Mouse (Mus musculus) hindbrain, embryonic 15.5 days (tissue): ENCODE measurements around the gene 4930595D18Rik. TPM values are rescaled to one million over a fixed set of nuclear protein-coding genes. Genes with fewer than 3 reads are reported as not detected.
A peak's percentile ranks its signal among the peaks of the same experiment; 100 is the strongest.

ENCODE experiments used
- ATAC-seq: fragments of 200-750 bp; cut with Nextera tagmentation; 2 replicates; pipeline ENCODE4 v1.8.0; 2017; ENCODE audit warnings: low read depth, moderate number of reproducible peaks, moderate TSS enrichment; ENCODE audit not compliant: low FRiP score
- H3K27ac ChIP-seq: fragments of 300-500 bp; sonication (generic); replicated peaks from 2 replicates; pipeline ENCODE4 v1.5.1; 2015; ENCODE audit warnings: mild to moderate bottlenecking, inconsistent platforms
- H3K27me3 ChIP-seq: fragments of 300-500 bp; sonication (generic); 2 replicates; pipeline ENCODE4 v1.6.1; 2015; ENCODE audit warnings: control low read depth, inconsistent platforms
- H3K36me3 ChIP-seq: fragments of 300-500 bp; sonication (generic); 2 replicates; pipeline ENCODE4 v1.6.1; 2015; ENCODE audit warnings: control low read depth, inconsistent platforms
- H3K4me1 ChIP-seq: fragments of 300-500 bp; sonication (generic); replicated peaks from 2 replicates; pipeline ENCODE4 v1.6.1; 2015; ENCODE audit warnings: control low read depth, inconsistent platforms
- H3K4me2 ChIP-seq: fragments of 300-500 bp; sonication (generic); 2 replicates; pipeline ENCODE4 v1.6.1; 2015; ENCODE audit warnings: moderate library complexity, mild to moderate bottlenecking, inconsistent platforms
- H3K4me3 ChIP-seq: fragments of 300-500 bp; sonication (generic); 2 replicates; pipeline ENCODE4 v1.5.1; 2015; ENCODE audit warnings: mild to moderate bottlenecking, inconsistent platforms
- H3K9ac ChIP-seq: fragments of 300-500 bp; sonication (generic); 2 replicates; pipeline ENCODE4 v1.6.1; 2015; ENCODE audit warnings: inconsistent platforms
- H3K9me3 ChIP-seq: fragments of 300-500 bp; sonication (generic); 2 replicates; pipeline ENCODE4 v1.6.1; 2016; ENCODE audit warnings: control low read depth, inconsistent platforms
- WGBS: fragments of 180-500 bp; shearing (Covaris S2); methylation state at CpG from one replicate; pipeline ENCODE4 v1.1.7; 2015; 5-methylcytosine and 5-hydroxymethylcytosine counted together
- polyA plus RNA-seq: library from polyadenylated mRNA; unstranded; fragments of >200 nt; fragmentation: Nextera tagmentation; extraction: Ambion mirVana; gene quantifications from 2 replicates; pipeline ENCODE4 v1.2.1, GENCODE M21; 2015

Gene 4930595D18Rik
- polyA plus RNA-seq, 1 experiment from 2014 or later, result not detected

GRCm38 (mm10) chr12:111193331-111193730, 9.0 kb upstream of the 4930595D18Rik start:
- 68% methylated on average over 9 of the region's 9 CpGs for WGBS
- Histone ChIP-seq H3K27me3 (no peaks in the 10 kb centered on the region), H3K27ac (0 out of 2 replicates have a peak overlapping the region, but pooled peaks have one; percentile 11), H3K4me1 (peaks cover 15% of the 10 kb centered on the region), H3K36me3 (no peaks in the 10 kb centered on the region), H3K9me3 (no peaks in the 10 kb centered on the region), H3K4me2 (no peak overlapping the region), H3K4me3 (no peak overlapping the region), H3K9ac (no peak overlapping the region)
- ATAC-seq, result no peak

- no peak for ATAC-seq
- no peak overlapping the region for H3K4me2 ChIP-seq
- WGBS, result 59% methylated on average over 6 of the region's 6 CpGs
Measured at GRCm38 (mm10) chr12:111192777-111193176, 8.5 kb upstream of the 4930595D18Rik start.

DNA sequence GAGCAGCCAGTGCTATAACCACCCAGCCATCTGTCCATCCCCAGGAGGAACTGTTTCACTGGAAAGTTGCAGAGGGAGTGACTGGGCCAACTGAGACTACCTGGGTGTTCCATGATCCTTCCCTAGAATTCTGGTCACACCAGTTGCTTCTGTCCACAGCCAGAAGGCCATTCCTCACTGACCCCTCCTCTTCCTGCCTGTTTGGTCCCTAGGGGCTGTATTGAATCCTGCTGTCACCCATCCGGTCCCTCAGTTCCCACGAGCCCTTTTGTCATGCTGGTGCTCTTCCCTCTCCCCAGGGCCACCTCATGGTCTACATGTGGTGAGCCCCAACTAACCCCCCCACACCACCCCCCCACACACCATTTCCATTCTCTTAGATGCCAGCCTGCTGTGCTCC, 6.6 kb upstream of the 4930595D18Rik start:
- Histone ChIP-seq H3K4me3 (no peak overlapping the region), H3K27ac (no peak overlapping the region), H3K4me2 (no peak overlapping the region), H3K27me3 (no peaks in the 10 kb centered on the region), H3K9me3 (no peaks in the 10 kb centered on the region), H3K4me1 (peaks cover 15% of the 10 kb centered on the region), H3K36me3 (no peaks in the 10 kb centered on the region), H3K9ac (no peak overlapping the region)
- ATAC-seq, result no peak
- WGBS, result 55% methylated on average over 2 of the region's 2 CpGs

More at GRCm38 (mm10) chr12:111192777-111193176, 8.5 kb upstream of the 4930595D18Rik start:
- no peaks in the 10 kb centered on the region for H3K36me3 ChIP-seq
- no peaks in the 10 kb centered on the region for H3K27me3 ChIP-seq
- H3K4me3 ChIP-seq, result no peak overlapping the region
- H3K4me1 ChIP-seq, result peaks cover 15% of the 10 kb centered on the region
- no peaks in the 10 kb centered on the region for H3K9me3 ChIP-seq
- no peak overlapping the region for H3K27ac ChIP-seq
- no peak overlapping the region for H3K9ac ChIP-seq

GRCm38 (mm10) chr12:111190355-111190754, 6.1 kb upstream of the 4930595D18Rik start:
- no peaks in the 10 kb centered on the region for H3K36me3 ChIP-seq
- 75% methylated on average over 5 of the region's 5 CpGs for WGBS
- no peaks in the 10 kb centered on the region for H3K9me3 ChIP-seq
- ATAC-seq, result no peak
- no peak overlapping the region for H3K4me3 ChIP-seq
- H3K4me1 ChIP-seq, result peaks cover 15% of the 10 kb centered on the region
- H3K27ac ChIP-seq, result no peak overlapping the region
- H3K4me2 ChIP-seq, result no peak overlapping the region
- H3K9ac ChIP-seq, result no peak overlapping the region
- no peaks in the 10 kb centered on the region for H3K27me3 ChIP-seq

DNA sequence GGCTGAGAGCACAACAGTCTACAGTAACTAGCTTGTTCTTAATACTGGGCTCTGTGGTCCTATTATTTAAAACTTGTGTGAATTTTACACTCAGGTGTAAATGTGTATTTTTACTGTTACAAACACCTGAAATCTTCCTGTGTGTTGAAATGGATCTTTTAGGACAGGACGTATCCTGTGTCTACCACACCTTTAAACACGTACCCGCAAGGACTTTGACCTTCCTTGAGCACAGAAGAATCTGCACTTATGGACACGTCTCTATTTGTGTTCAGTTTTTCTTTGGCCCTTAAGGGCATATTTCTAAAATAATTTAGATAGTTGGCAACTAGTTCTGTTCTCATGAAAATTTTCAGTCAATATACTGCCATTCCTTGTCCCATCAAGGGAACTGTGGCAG, 4.0 kb upstream of the 4930595D18Rik start:
- Histone ChIP-seq H3K27me3 (no peaks in the 10 kb centered on the region), H3K36me3 (no peaks in the 10 kb centered on the region), H3K27ac (no peak overlapping the region), H3K9me3 (no peaks in the 10 kb centered on the region), H3K4me2 (no peak overlapping the region), H3K4me3 (no peak overlapping the region), H3K4me1 (peaks cover 9% of the 10 kb centered on the region), H3K9ac (no peak overlapping the region)
- WGBS, result 95% methylated on average over 4 of the region's 4 CpGs
- no peak for ATAC-seq

DNA sequence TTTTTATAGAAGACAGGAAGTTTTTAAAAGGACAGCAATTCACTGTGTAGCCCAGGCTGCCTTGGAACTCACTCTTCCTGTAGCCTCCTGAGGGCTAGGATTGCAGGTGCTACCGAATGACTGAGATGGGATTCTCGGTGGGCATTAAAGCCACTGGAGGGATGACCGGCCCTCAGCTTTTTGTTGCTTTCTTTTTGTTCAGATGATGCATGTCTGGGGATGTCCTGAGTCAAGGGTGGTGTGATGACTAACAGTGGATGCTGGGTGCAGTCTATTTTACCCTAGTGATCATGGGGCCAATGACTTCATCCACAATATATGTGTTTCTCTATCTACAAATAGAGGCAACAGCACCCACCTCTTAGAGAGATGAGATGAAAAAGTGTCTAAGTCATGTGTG, 2.7 kb upstream of the 4930595D18Rik start:
- no peak overlapping the region for H3K4me3 ChIP-seq
- WGBS, result 91% methylated on average over 3 of the region's 3 CpGs

DNA sequence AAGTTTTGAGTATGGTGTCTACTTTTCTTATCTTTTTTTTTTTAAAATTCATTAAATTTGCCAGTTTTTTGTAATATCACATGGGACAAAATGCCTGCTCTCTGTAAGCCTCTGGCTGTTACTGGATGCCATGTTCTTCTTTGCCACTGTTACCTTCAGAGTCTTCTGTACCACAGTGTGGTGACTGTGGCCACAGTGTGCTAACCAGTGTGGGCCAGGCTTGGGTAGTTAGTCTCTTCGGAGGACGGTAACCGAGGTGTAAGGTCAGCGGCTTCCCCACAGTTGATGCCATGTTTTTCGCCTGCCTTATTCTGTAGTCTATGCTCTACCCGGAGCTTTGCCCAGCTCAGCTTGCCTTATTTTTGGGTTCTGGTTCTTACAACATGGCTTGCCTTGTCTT, 1.9 kb downstream of the 4930595D18Rik start:
- Histone ChIP-seq H3K4me1 (peaks cover 3% of the 10 kb centered on the region; the same call in 1 of the 2 replicates), H3K4me2 (no peak overlapping the region), H3K9ac (no peak overlapping the region), H3K27ac (no peak overlapping the region), H3K36me3 (no peaks in the 10 kb centered on the region), H3K9me3 (no peaks in the 10 kb centered on the region), H3K4me3 (no peak overlapping the region), H3K27me3 (no peaks in the 10 kb centered on the region)
- over 99% methylated on average over 6 of the region's 6 CpGs for WGBS
- no peak for ATAC-seq

More for the DNA sequence above, 2.7 kb upstream of the 4930595D18Rik start:
- H3K27me3 ChIP-seq, result no peaks in the 10 kb centered on the region
- peaks cover 3% of the 10 kb centered on the region; the same call in 1 of the 2 replicates for H3K4me1 ChIP-seq
- H3K4me2 ChIP-seq, result no peak overlapping the region
- H3K27ac ChIP-seq, result no peak overlapping the region
- H3K9ac ChIP-seq, result no peak overlapping the region
- ATAC-seq, result no peak
- no peaks in the 10 kb centered on the region for H3K9me3 ChIP-seq
- H3K36me3 ChIP-seq, result no peaks in the 10 kb centered on the region

DNA sequence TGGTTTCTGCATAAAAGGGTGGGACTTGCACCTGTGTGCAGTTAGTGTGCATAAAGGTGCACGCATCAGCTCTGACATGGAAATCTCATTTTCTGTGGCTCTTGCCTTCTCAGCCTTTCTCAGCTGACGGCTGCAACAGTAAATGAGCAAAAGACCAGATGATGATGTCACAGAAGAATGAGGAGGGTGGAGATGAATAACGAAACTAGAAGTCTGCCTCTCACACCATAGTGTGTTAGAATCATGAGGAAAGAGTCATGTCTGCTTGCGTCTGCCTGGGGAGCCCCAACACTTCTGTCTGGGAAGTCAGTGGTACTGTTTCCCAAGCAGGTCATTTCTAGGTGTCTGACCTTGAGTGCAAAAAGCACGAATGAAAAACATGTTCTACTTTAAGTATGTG, 2.4 kb downstream of the 4930595D18Rik start:
- H3K27me3 ChIP-seq, result no peaks in the 10 kb centered on the region
- no peak overlapping the region for H3K4me2 ChIP-seq
- H3K4me1 ChIP-seq, result peaks cover 3% of the 10 kb centered on the region; the same call in 1 of the 2 replicates
- no peaks in the 10 kb centered on the region for H3K9me3 ChIP-seq
- no peak overlapping the region for H3K4me3 ChIP-seq
- no peak for ATAC-seq
- no peak overlapping the region for H3K27ac ChIP-seq
- 82% methylated on average over 5 of the region's 5 CpGs for WGBS
- no peak overlapping the region for H3K9ac ChIP-seq
- H3K36me3 ChIP-seq, result no peaks in the 10 kb centered on the region

- ATAC-seq, result no peak
- Histone ChIP-seq H3K27me3 (no peaks in the 10 kb centered on the region), H3K4me2 (no peak overlapping the region), H3K9ac (no peak overlapping the region), H3K27ac (no peak overlapping the region), H3K9me3 (no peaks in the 10 kb centered on the region), H3K36me3 (no peaks in the 10 kb centered on the region), H3K4me1 (no peaks in the 10 kb centered on the region), H3K4me3 (no peak overlapping the region)
- WGBS, result 75% methylated on average over 4 of the region's 4 CpGs
Measured at GRCm38 (mm10) chr12:111178772-111179171, 5.5 kb downstream of the 4930595D18Rik start.

DNA sequence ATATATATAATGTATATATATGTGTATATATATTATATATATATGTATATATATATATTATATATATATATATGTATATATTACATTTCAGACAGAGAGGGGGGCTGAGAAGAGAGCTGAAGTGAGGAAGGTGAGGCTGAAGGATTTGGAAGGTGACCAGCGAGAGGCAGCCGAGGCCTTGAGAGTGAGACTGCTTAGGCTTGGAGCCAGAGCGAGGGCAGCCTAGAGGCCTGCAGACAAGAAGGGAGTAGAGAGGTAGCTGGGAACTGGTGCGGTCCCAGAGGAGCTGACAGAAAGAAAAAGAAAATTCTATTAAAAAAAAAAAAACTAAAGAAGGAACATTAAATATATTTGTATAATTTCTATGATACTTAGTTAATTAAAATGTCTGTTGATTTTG, 15.4 kb downstream of the 4930595D18Rik start:
- no peaks in the 10 kb centered on the region for H3K27me3 ChIP-seq
- ATAC-seq, result no peak
- H3K4me3 ChIP-seq, result no peak overlapping the region
- no peak overlapping the region for H3K9ac ChIP-seq
- no peaks in the 10 kb centered on the region for H3K9me3 ChIP-seq
- peak overlapping the region; percentile 42 for H3K4me2 ChIP-seq
- peaks cover 47% of the 10 kb centered on the region for H3K4me1 ChIP-seq
- no peak overlapping the region for H3K27ac ChIP-seq
- WGBS, result 57% methylated on average over 4 of the region's 4 CpGs
- H3K36me3 ChIP-seq, result no peaks in the 10 kb centered on the region

GRCm38 (mm10) chr12:111166681-111167289, 17.5 kb downstream of the 4930595D18Rik start:
- Histone ChIP-seq H3K27ac (peak overlapping the region; percentile 91), H3K4me3 (peak overlapping the region; percentile 90), H3K36me3 (no peaks in the 10 kb centered on the region), H3K4me1 (peaks cover 68% of the 10 kb centered on the region), H3K9ac (peak overlapping the region; percentile 85), H3K27me3 (no peaks in the 10 kb centered on the region), H3K9me3 (no peaks in the 10 kb centered on the region), H3K4me2 (peak overlapping the region; percentile 78)
- under 1% methylated on average over 47 of the region's 48 CpGs for WGBS
- ATAC-seq, result no peak

DNA sequence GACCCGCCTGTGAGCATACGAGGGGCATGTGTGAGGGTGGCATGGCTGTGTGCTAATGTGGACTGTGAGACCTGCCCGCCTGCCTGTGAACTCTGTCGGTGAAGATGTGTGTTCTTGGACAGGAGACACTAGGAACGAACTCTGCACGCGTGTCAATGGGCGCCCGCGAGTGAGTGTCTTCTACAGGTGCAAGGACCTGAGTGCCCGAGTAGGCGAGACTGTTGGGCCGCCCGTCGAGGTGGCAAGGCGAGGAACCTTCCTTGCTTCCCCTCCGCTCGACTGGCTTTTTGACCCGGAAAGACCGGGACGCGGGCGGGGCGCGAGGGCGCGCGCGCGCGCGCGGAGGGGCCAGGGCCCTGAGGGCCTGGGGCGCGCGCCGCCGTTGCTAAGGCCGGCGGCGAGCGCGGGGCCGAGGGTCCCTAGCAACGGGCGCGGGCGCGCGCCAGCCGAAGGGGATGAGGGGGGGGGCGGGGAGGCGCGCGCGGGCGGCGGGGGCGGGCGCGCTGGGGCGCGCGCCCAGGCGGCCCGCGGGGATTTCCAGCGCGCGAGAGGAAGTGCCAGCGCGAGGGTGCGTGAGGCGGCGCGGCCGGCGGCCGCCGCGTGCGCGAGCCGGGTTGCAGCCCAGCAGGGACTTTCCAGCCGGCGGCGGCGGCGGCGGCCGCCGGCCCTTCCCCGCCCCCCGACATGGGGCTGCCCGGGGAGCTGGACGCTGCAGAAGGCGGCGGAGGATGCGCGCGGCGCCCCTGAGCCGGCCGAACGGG, 18.3 kb downstream of the 4930595D18Rik start, which contains the start of gene Traf3:
TSS of gene Traf3 (plus strand) at position 540 of the 761 bp plus-strand sequence.
- WGBS, result 6% methylated on average over 54 of the region's 105 CpGs
- H3K27ac ChIP-seq, result peak within 1 kb of the TSS; percentile 91
- H3K9me3 ChIP-seq, result no peaks in the 10 kb centered on the region
- peak within 1 kb of the TSS; percentile 78 for H3K4me2 ChIP-seq
- H3K9ac ChIP-seq, result peak within 1 kb of the TSS; percentile 85
- no peaks in the 10 kb centered on the region for H3K36me3 ChIP-seq
- H3K4me3 ChIP-seq, result peak within 1 kb of the TSS; percentile 90
- peaks cover 76% of the 10 kb centered on the region for H3K4me1 ChIP-seq
- H3K27me3 ChIP-seq, result no peaks in the 10 kb centered on the region
- peak; percentile 20 for ATAC-seq
